Mouse (Mus musculus) heart, embryonic 16.5 days (tissue): Measurements from ENCODE around the gene Cckar. TPM values are rescaled to one million over a fixed set of nuclear protein-coding genes. Genes with fewer than 3 reads are reported as not detected.

Source experiments
- ATAC-seq: fragments of 200-750 bp; cut with Nextera tagmentation; replicated peaks from 2 replicates; pipeline ENCODE4 v1.8.0; 2017; ENCODE audit warnings: moderate number of reproducible peaks; ENCODE audit not compliant: insufficient read depth, low FRiP score; ENCODE audit errors: extremely low read depth
- H3K27ac ChIP-seq: fragments of 300-500 bp; sonication (generic); 2 replicates; pipeline ENCODE4 v1.5.1; 2014; ENCODE audit warnings: mild to moderate bottlenecking, low read length, control low read depth, moderate library complexity
- H3K27me3 ChIP-seq: fragments of 300-500 bp; sonication (generic); 2 replicates; pipeline ENCODE4 v1.6.1; 2014; ENCODE audit warnings: low read length, mixed read lengths; ENCODE audit not compliant: control insufficient read depth, insufficient read depth
- H3K36me3 ChIP-seq: fragments of 300-500 bp; sonication (generic); 2 replicates; pipeline ENCODE4 v1.6.1; 2014; ENCODE audit not compliant: control insufficient read depth, insufficient read depth
- H3K4me1 ChIP-seq: fragments of 300-500 bp; sonication (generic); 2 replicates; pipeline ENCODE4 v1.6.1; 2014; ENCODE audit warnings: low read length, mixed read lengths; ENCODE audit not compliant: control insufficient read depth, insufficient read depth
- H3K4me2 ChIP-seq: fragments of 300-500 bp; sonication (generic); 2 replicates; pipeline ENCODE4 v1.6.1; 2014; ENCODE audit warnings: low read depth, mild to moderate bottlenecking, control low read depth, low read length
- H3K4me3 ChIP-seq: fragments of 300-500 bp; sonication (generic); 2 replicates; pipeline ENCODE4 v1.5.1; 2014; ENCODE audit warnings: mild to moderate bottlenecking, control low read depth, low read length
- H3K9ac ChIP-seq: fragments of 300-500 bp; sonication (generic); 2 replicates; pipeline ENCODE4 v1.6.1; 2014; ENCODE audit warnings: low read length, control low read depth
- H3K9me3 ChIP-seq: fragments of 300-500 bp; sonication (generic); replicated peaks from 2 replicates; pipeline ENCODE4 v1.6.1; 2016; ENCODE audit warnings: low read length; ENCODE audit not compliant: control insufficient read depth
- WGBS: fragments of 180-500 bp; shearing (Covaris S2); extraction: QIAGEN DNeasy Blood & Tissue Kit; methylation state at CpG from one replicate; pipeline ENCODE4 v1.1.7; 2014; 5-methylcytosine and 5-hydroxymethylcytosine counted together
- polyA plus RNA-seq: library from polyadenylated mRNA; unstranded; fragments of >200 nt; fragmentation: Nextera tagmentation; extraction: Ambion mirVana; gene quantifications from 2 replicates; pipeline ENCODE4 v1.2.1, GENCODE M21; 2015

The Cckar gene
- polyA plus RNA-seq, result 0.96 and 3.6 TPM in 2 replicates

- H3K27me3 ChIP-seq, result no peaks in the 10 kb centered on the region
- no peak within 1 kb of the TSS for H3K9ac ChIP-seq
- H3K4me2 ChIP-seq, result no peak within 1 kb of the TSS
- ATAC-seq, result no peak
- H3K4me1 ChIP-seq, result no peaks in the 10 kb centered on the region
- 59% methylated on average over 11 of the region's 11 CpGs for WGBS
- H3K9me3 ChIP-seq, result no peaks in the 10 kb centered on the region
- H3K4me3 ChIP-seq, result no peak within 1 kb of the TSS
- no peaks in the 10 kb centered on the region for H3K36me3 ChIP-seq
- H3K27ac ChIP-seq, result no peak within 1 kb of the TSS
Measured at GRCm38 (mm10) chr5:53707235-53708177, at the start of gene Cckar. Gene Cckar, minus strand, starts transcription at chr5:53707705.

GRCm38 (mm10) chr5:53744061-53744460, 36.6 kb upstream of the Cckar start:
- no peaks in the 10 kb centered on the region for H3K9me3 ChIP-seq
- WGBS, result 84% methylated on average over 1 of the region's 2 CpGs
- H3K36me3 ChIP-seq, result no peaks in the 10 kb centered on the region
- no peak overlapping the region for H3K4me3 ChIP-seq
- H3K27ac ChIP-seq, result no peak overlapping the region
- no peak overlapping the region for H3K9ac ChIP-seq
- H3K4me1 ChIP-seq, result no peaks in the 10 kb centered on the region
- H3K4me2 ChIP-seq, result no peak overlapping the region
- no peaks in the 10 kb centered on the region for H3K27me3 ChIP-seq
- ATAC-seq, result no peak

GRCm38 (mm10) chr5:53732933-53733332, 25.4 kb upstream of the Cckar start:
- ATAC-seq, result no peak
- H3K4me1 ChIP-seq, result 0 out of 2 replicates have a peak, but pooled peaks cover 2% of the 10 kb centered on the region
- WGBS, result 66% methylated on average over 10 of the region's 10 CpGs

GRCm38 (mm10) chr5:53727606-53728005, 20.1 kb upstream of the Cckar start:
- Histone ChIP-seq H3K4me1 (no peaks in the 10 kb centered on the region), H3K4me3 (no peak overlapping the region), H3K9ac (no peak overlapping the region), H3K4me2 (no peak overlapping the region), H3K27ac (no peak overlapping the region), H3K36me3 (no peaks in the 10 kb centered on the region), H3K9me3 (no peaks in the 10 kb centered on the region), H3K27me3 (0 out of 2 replicates have a peak, but pooled peaks cover 2% of the 10 kb centered on the region)
- ATAC-seq, result no peak
- WGBS, result 68% methylated on average over 3 of the region's 3 CpGs

More at GRCm38 (mm10) chr5:53732933-53733332, 25.4 kb upstream of the Cckar start:
- no peak overlapping the region for H3K27ac ChIP-seq
- H3K4me3 ChIP-seq, result no peak overlapping the region
- H3K4me2 ChIP-seq, result no peak overlapping the region
- H3K9me3 ChIP-seq, result no peaks in the 10 kb centered on the region
- no peaks in the 10 kb centered on the region for H3K27me3 ChIP-seq
- no peaks in the 10 kb centered on the region for H3K36me3 ChIP-seq
- H3K9ac ChIP-seq, result no peak overlapping the region

- Histone ChIP-seq H3K27me3 (0 out of 2 replicates have a peak, but pooled peaks cover 2% of the 10 kb centered on the region), H3K27ac (no peak overlapping the region)
- WGBS, result 31% methylated on average over 5 of the region's 5 CpGs
Measured at GRCm38 (mm10) chr5:53726011-53726410, 18.5 kb upstream of the Cckar start.

GRCm38 (mm10) chr5:53716462-53716861, 9.0 kb upstream of the Cckar start:
- no peak overlapping the region for H3K27ac ChIP-seq
- no peaks in the 10 kb centered on the region for H3K4me1 ChIP-seq
- no peak overlapping the region for H3K4me3 ChIP-seq
- no peaks in the 10 kb centered on the region for H3K9me3 ChIP-seq
- no peak overlapping the region for H3K4me2 ChIP-seq
- WGBS, result 50% methylated on average over 5 of the region's 5 CpGs
- H3K9ac ChIP-seq, result no peak overlapping the region
- no peaks in the 10 kb centered on the region for H3K27me3 ChIP-seq
- ATAC-seq, result no peak
- no peaks in the 10 kb centered on the region for H3K36me3 ChIP-seq

More at GRCm38 (mm10) chr5:53726011-53726410, 18.5 kb upstream of the Cckar start:
- no peak overlapping the region for H3K4me2 ChIP-seq
- H3K9ac ChIP-seq, result no peak overlapping the region
- H3K4me1 ChIP-seq, result no peaks in the 10 kb centered on the region
- no peaks in the 10 kb centered on the region for H3K9me3 ChIP-seq
- ATAC-seq, result no peak; the same call in 1 of the 2 replicates
- H3K36me3 ChIP-seq, result no peaks in the 10 kb centered on the region
- no peak overlapping the region for H3K4me3 ChIP-seq

GRCm38 (mm10) chr5:53711277-53711676, 3.8 kb upstream of the Cckar start:
- Histone ChIP-seq H3K4me2 (no peak overlapping the region), H3K9ac (no peak overlapping the region), H3K36me3 (no peaks in the 10 kb centered on the region), H3K9me3 (no peaks in the 10 kb centered on the region), H3K4me3 (no peak overlapping the region), H3K27me3 (no peaks in the 10 kb centered on the region), H3K27ac (no peak overlapping the region), H3K4me1 (no peaks in the 10 kb centered on the region)
- no peak for ATAC-seq
- WGBS, result 61% methylated on average over 9 of the region's 9 CpGs

GRCm38 (mm10) chr5:53708191-53708590, 686 bp upstream of the Cckar start:
- no peaks in the 10 kb centered on the region for H3K9me3 ChIP-seq
- no peak overlapping the region for H3K4me3 ChIP-seq
- H3K36me3 ChIP-seq, result no peaks in the 10 kb centered on the region
- no peak overlapping the region for H3K27ac ChIP-seq
- H3K4me1 ChIP-seq, result no peaks in the 10 kb centered on the region
- H3K27me3 ChIP-seq, result no peaks in the 10 kb centered on the region
- no peak overlapping the region for H3K9ac ChIP-seq
- no peak overlapping the region for H3K4me2 ChIP-seq
- no peak for ATAC-seq
- WGBS, result 82% methylated on average over 4 of the region's 4 CpGs

- Histone ChIP-seq H3K9me3 (no peaks in the 10 kb centered on the region), H3K4me3 (no peak overlapping the region), H3K9ac (no peak overlapping the region), H3K27me3 (no peaks in the 10 kb centered on the region), H3K4me2 (no peak overlapping the region), H3K36me3 (no peaks in the 10 kb centered on the region), H3K27ac (no peak overlapping the region), H3K4me1 (no peaks in the 10 kb centered on the region)
- WGBS, result 83% methylated on average over 14 of the region's 14 CpGs
- ATAC-seq, result no peak
Measured at GRCm38 (mm10) chr5:53702686-53703085, 4.8 kb downstream of the Cckar start.
